Comparison of ENCODE assay signal across 8 mouse cellular contexts in the genomic region with DNA sequence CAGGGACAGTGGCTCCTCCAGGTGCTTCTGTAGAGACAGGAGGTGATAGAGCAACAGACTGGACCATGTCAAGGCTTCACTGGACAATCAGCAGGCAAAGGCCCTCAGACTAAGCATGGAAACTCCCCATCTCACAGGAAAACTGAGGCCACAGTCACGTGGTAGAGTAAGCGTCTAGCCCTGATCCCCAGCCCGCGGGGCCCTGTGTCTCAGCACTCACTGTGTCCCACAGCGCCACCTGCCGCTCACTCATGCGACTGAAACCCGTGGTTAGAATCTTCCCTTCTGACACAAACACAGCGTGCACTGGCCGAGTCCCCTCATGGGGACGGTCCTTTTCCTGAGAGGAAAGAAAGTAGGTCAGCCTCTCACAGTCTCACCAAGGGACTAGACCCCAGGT. TPM values are rescaled to one million over a fixed set of nuclear protein-coding genes. Genes with fewer than 3 reads are reported as not detected.
DNase-seq lines count a peak whose midpoint lies in the region; ATAC-seq lines count a peak whose summit lies in the region.

No protein-coding gene starts in this region.

- H3K4me2 ChIP-seq in intestine, embryonic 15.5 days (replicated peaks): peak overlapping the region; percentile 10; the same call in 1 of the 2 replicates

- WGBS in intestine, embryonic 15.5 days: under 1% methylated on average over 11 of the region's 11 CpGs
- 1% methylated on average over 11 of the region's 11 CpGs for WGBS in midbrain, embryonic 10.5 days

- H3K27ac ChIP-seq in intestine, embryonic 15.5 days: no peak overlapping the region
- H3K27ac ChIP-seq in midbrain, embryonic 10.5 days (replicated peaks): peak overlapping the region; percentile 30

- H3K9me3 ChIP-seq in intestine, embryonic 15.5 days: no peaks in the 10 kb centered on the region
- no peaks in the 10 kb centered on the region for H3K9me3 ChIP-seq in midbrain, embryonic 10.5 days (replicated peaks)

- H3K36me3 ChIP-seq in intestine, embryonic 15.5 days: 0 out of 2 replicates have a peak, but pooled peaks cover 4% of the 10 kb centered on the region
- H3K36me3 ChIP-seq in midbrain, embryonic 10.5 days: peaks cover 32% of the 10 kb centered on the region

- peak; percentile 85 to 95 for DNase-seq in adrenal gland, adult (ENCODE audit: inconsistent age in 2 of 2, low spot score in 1 of 2)
- peak; percentile 95 for DNase-seq in embryo, embryonic 10.5 days (ENCODE audit: low spot score)
- DNase-seq in gastrocnemius, postnatal 36 days: peak; percentile 83
- peak; percentile 89 to 93 for DNase-seq in left cerebral cortex, postnatal 36 days (ENCODE audit: low spot score in 2 of 2)
- DNase-seq in midbrain, embryonic 10.5 days (ENCODE audit: low spot score): peak; percentile 87
- peak; percentile 84 to 89 for DNase-seq in right cerebral cortex, postnatal 36 days (ENCODE audit: low spot score in 2 of 2)
- DNase-seq in yolk sac, embryonic 10.5 days (ENCODE audit: low spot score): peak; percentile 64

- H3K9ac ChIP-seq in intestine, embryonic 15.5 days: no peak overlapping the region

- peaks cover 23% of the 10 kb centered on the region for H3K4me1 ChIP-seq in intestine, embryonic 15.5 days (replicated peaks)
- peaks cover 68% of the 10 kb centered on the region for H3K4me1 ChIP-seq in midbrain, embryonic 10.5 days

- 0 out of 2 replicates have a peak overlapping the region, but pooled peaks have one; percentile 5 for H3K4me3 ChIP-seq in intestine, embryonic 15.5 days (replicated peaks)
- peak overlapping the region; percentile 32; the same call in 1 of the 2 replicates for H3K4me3 ChIP-seq in midbrain, embryonic 10.5 days

- intact Hi-C loops in gastrocnemius, postnatal 36 days (cut with DNase I): no loop called here
- intact Hi-C loops in left cerebral cortex, postnatal 36 days (cut with DNase I): loop anchor here (5.0 kb wide), 3 partner anchors 61 to 96 kb away; a partner anchor contains a TSS

- peaks cover 22% of the 10 kb centered on the region for H3K27me3 ChIP-seq in intestine, embryonic 15.5 days (replicated peaks)
- H3K27me3 ChIP-seq in midbrain, embryonic 10.5 days (ENCODE audit: low read depth, poor library complexity, severe bottlenecking): peaks cover 46% of the 10 kb centered on the region

- ATAC-seq in intestine, embryonic 15.5 days: peak; percentile 67

RNA-seq across cellular contexts. Expression of a gene that starts 5.5 kb away (rescaled TPM):
- total RNA-seq in gastrocnemius, postnatal 36 days (2021): 1 to 10 TPM; 2.1 to 3.6 TPM
- polyA plus RNA-seq in intestine, embryonic 15.5 days (2015; fragmentation: Nextera tagmentation; extraction: Ambion mirVana): 8.1 and 9.1 TPM in 2 replicates
- total RNA-seq in left cerebral cortex, postnatal 36 days (2021): 10 to 100 TPM; 17.6 to 20.3 TPM
- polyA plus RNA-seq in midbrain, embryonic 10.5 days (2016; fragmentation: Nextera tagmentation; extraction: Ambion mirVana): 14.1 and 15.5 TPM in 2 replicates

RNA-seq across cellular contexts. Expression of a gene that starts 5.9 kb away (rescaled TPM):
- 10 to 100 TPM; 29.9 to 36.8 TPM for total RNA-seq in gastrocnemius, postnatal 36 days (2021)
- polyA plus RNA-seq in intestine, embryonic 15.5 days (2015; fragmentation: Nextera tagmentation; extraction: Ambion mirVana): 118 and 120 TPM in 2 replicates
- 100 to 1,000 TPM in 1 of 2 experiments, 10 to 100 TPM in 1; 85.8 to 109 TPM for total RNA-seq in left cerebral cortex, postnatal 36 days (2021)
- polyA plus RNA-seq in midbrain, embryonic 10.5 days (2016; fragmentation: Nextera tagmentation; extraction: Ambion mirVana): 186 and 216 TPM in 2 replicates

RNA-seq across cellular contexts. Expression of a gene that starts 6.5 kb away (rescaled TPM):
- 1 to 10 TPM; 2.6 to 5.2 TPM for total RNA-seq in gastrocnemius, postnatal 36 days (2021)
- polyA plus RNA-seq in intestine, embryonic 15.5 days (2015; fragmentation: Nextera tagmentation; extraction: Ambion mirVana): 36.9 and 39.7 TPM in 2 replicates
- total RNA-seq in left cerebral cortex, postnatal 36 days (2021): 100 to 1,000 TPM; 159 to 176 TPM
- 42.7 and 50.1 TPM in 2 replicates for polyA plus RNA-seq in midbrain, embryonic 10.5 days (2016; fragmentation: Nextera tagmentation; extraction: Ambion mirVana)

RNA-seq across cellular contexts. Expression of a gene that starts 24.8 kb away (rescaled TPM):
- total RNA-seq in gastrocnemius, postnatal 36 days (2021): 10 to 100 TPM; 15.7 to 21.0 TPM
- 5.5 and 6.1 TPM in 2 replicates for polyA plus RNA-seq in intestine, embryonic 15.5 days (2015; fragmentation: Nextera tagmentation; extraction: Ambion mirVana)
- total RNA-seq in left cerebral cortex, postnatal 36 days (2021): 10 to 100 TPM in 1 of 2 experiments, 1 to 10 TPM in 1; 9.6 to 15.9 TPM
- polyA plus RNA-seq in midbrain, embryonic 10.5 days (2016; fragmentation: Nextera tagmentation; extraction: Ambion mirVana): 0.29 TPM in 1 of 2 replicates, not detected in the other

RNA-seq across cellular contexts. Expression of a gene that starts 52.0 kb away (rescaled TPM):
- total RNA-seq in gastrocnemius, postnatal 36 days (2021): 10 to 100 TPM; 29.3 to 33.2 TPM
- polyA plus RNA-seq in intestine, embryonic 15.5 days (2015; fragmentation: Nextera tagmentation; extraction: Ambion mirVana): 45.2 and 51.7 TPM in 2 replicates
- 10 to 100 TPM; 27.2 to 38.4 TPM for total RNA-seq in left cerebral cortex, postnatal 36 days (2021)
- 61.9 and 63.5 TPM in 2 replicates for polyA plus RNA-seq in midbrain, embryonic 10.5 days (2016; fragmentation: Nextera tagmentation; extraction: Ambion mirVana)

Comparison
In these comparisons a context has a peak if more than half of its experiments do, and no peak if none do; other contexts are left out.
1. RNA of a gene that starts 5.5 kb away (total RNA-seq): 17.6 to 20.3 TPM in left cerebral cortex, postnatal 36 days; 2.1 to 3.6 TPM in gastrocnemius, postnatal 36 days; every median in the first group is over 4 times any median in the second.
2. RNA of a gene that starts 6.5 kb away (total RNA-seq): 159 to 176 TPM in left cerebral cortex, postnatal 36 days; 2.6 to 5.2 TPM in gastrocnemius, postnatal 36 days; every median in the first group is over 10 times any median in the second.
3. Peak in every context shown above with its lines, with median percentiles within 50 percentile points of each other: DNase-seq.